Mouse (Mus musculus): ENCODE measurements at regions not wholly inside any gene's neighbourhood (a gene's known extent, or its start where the extent isn't known, plus 50 kb on each side); places are given as distances from the start of the nearest gene placed in this dataset.

- no peak for TF ChIP-seq EP300 (optimal IDR thresholded peaks at IDR 0.05)
- 0 out of 2 replicates have a peak, but pooled peaks have one; percentile 10 for TF ChIP-seq CTCF (IDR thresholded peaks at IDR 0.05; ENCODE audit: low read depth)
These were observed 632.6 kb downstream of the Zfp706 start for GRCm38 (mm10) chr15:36374732-36375548.
